Mouse (Mus musculus) central nervous system, embryonic 14 days (tissue): ENCODE results near the gene Gps2. TPM values are rescaled to one million over a fixed set of nuclear protein-coding genes. Genes with fewer than 3 reads are reported as not detected.

Source experiments
- polyA plus RNA-seq: library from polyadenylated mRNA; depleted of rRNA; stranded (reverse); fragments of >200 nt; gene quantifications from 2 replicates; pipeline ENCODE4 v1.2.3, GENCODE M21; 2012; rRNA removed

Gene Gps2
- 100 and 101 TPM in 2 replicates for polyA plus RNA-seq

GRCm38 (mm10) chr11:69913554-69914371, at the start of gene Gps2:
Gps2 (plus strand) TSS chr11:69913888.

GRCm38 (mm10) chr11:69877878-69878277, 35.8 kb upstream of the Gps2 start, which contains the start of gene Tmem95:
Tmem95 (minus strand) TSS chr11:69878018.

GRCm38 (mm10) chr11:69880853-69881603, 32.7 kb upstream of the Gps2 start, which contains the start of gene Kctd11:
Kctd11 (minus strand) TSS chr11:69881406.

GRCm38 (mm10) chr11:69895291-69895690, 18.4 kb upstream of the Gps2 start, which contains the start of gene Acap1:
Acap1 (minus strand) TSS chr11:69895539.

GRCm38 (mm10) chr11:69900471-69901405, 12.9 kb upstream of the Gps2 start, which contains the start of the genes 2810408A11Rik and Neurl4:
2810408A11Rik (minus strand) TSS chr11:69900987.
Neurl4 (plus strand) TSS chr11:69901072.

GRCm38 (mm10) chr11:69921114-69922011, 7.7 kb downstream of the Gps2 start, which contains the start of gene Eif5a:
Eif5a (minus strand) TSS chr11:69921958.

GRCm38 (mm10) chr11:69935137-69935879, 21.6 kb downstream of the Gps2 start, which contains the start of gene Ybx2:
Ybx2 (plus strand) TSS chr11:69935796.

GRCm38 (mm10) chr11:69948066-69948762, 34.5 kb downstream of the Gps2 start, which contains the start of gene Slc2a4:
Slc2a4 (minus strand) TSS chr11:69948188.

GRCm38 (mm10) chr11:69964650-69965270, 51.1 kb downstream of the Gps2 start, which contains the start of gene Cldn7:
Cldn7 (plus strand) TSS chr11:69964779.

Other genes with a start within 250 kb of the Gps2 start
- gene Cd68, start 247.7 kb upstream of the Gps2 start, polyA plus RNA-seq: 9.8 and 10.6 TPM in 2 replicates
- gene Eif4a1, start 241.5 kb upstream of the Gps2 start, polyA plus RNA-seq: 922 and 1,086 TPM in 2 replicates
- gene Senp3, start 231.8 kb upstream of the Gps2 start, polyA plus RNA-seq: 152 and 154 TPM in 2 replicates
- 0.74 and 1.5 TPM in 2 replicates for gene Tnfsf13, start 228.1 kb upstream of the Gps2 start, polyA plus RNA-seq
- 4.1 and 8.2 TPM in 2 replicates for gene Tnfsf12, start 218.0 kb upstream of the Gps2 start, polyA plus RNA-seq
- 1.3 and 2.6 TPM in 2 replicates for gene Tnfsfm13, start 217.8 kb upstream of the Gps2 start, polyA plus RNA-seq
- 59.4 and 63.8 TPM in 2 replicates for gene Polr2a, start 155.3 kb upstream of the Gps2 start, polyA plus RNA-seq
- gene Slc35g3, start 151.9 kb upstream of the Gps2 start, polyA plus RNA-seq: 0.84 and 1.1 TPM in 2 replicates
- gene Zbtb4, start 148.0 kb upstream of the Gps2 start, polyA plus RNA-seq: 9.7 and 10.8 TPM in 2 replicates
- gene Chrnb1, start 117.9 kb upstream of the Gps2 start, polyA plus RNA-seq: 2.9 and 12.3 TPM in 2 replicates
- 20.0 and 20.9 TPM in 2 replicates for gene Fgf11, start 112.0 kb upstream of the Gps2 start, polyA plus RNA-seq
- gene Tmem102, start 108.3 kb upstream of the Gps2 start, polyA plus RNA-seq: 0.17 and 0.46 TPM in 2 replicates
- gene Gm39566, start 98.6 kb upstream of the Gps2 start, polyA plus RNA-seq: not detected in 2 replicates
- not detected in 2 replicates for gene Spem2, start 95.4 kb upstream of the Gps2 start, polyA plus RNA-seq
- 1.5 and 2.1 TPM in 2 replicates for gene Spem1, start 91.7 kb upstream of the Gps2 start, polyA plus RNA-seq
- gene Nlgn2, start 76.1 kb upstream of the Gps2 start, polyA plus RNA-seq: 125 and 136 TPM in 2 replicates
- 203 and 228 TPM in 2 replicates for gene Tmem256, start 75.4 kb upstream of the Gps2 start, polyA plus RNA-seq
- 98.8 and 111 TPM in 2 replicates for gene Plscr3, start 67.5 kb upstream of the Gps2 start, polyA plus RNA-seq
- 0.05 and 0.81 TPM in 2 replicates for gene Tnk1, start 55.2 kb upstream of the Gps2 start, polyA plus RNA-seq
- gene Tmem95, start 35.9 kb upstream of the Gps2 start, polyA plus RNA-seq: not detected in 2 replicates
- 1.7 and 2.3 TPM in 2 replicates for gene Kctd11, start 32.5 kb upstream of the Gps2 start, polyA plus RNA-seq
- gene Acap1, start 18.3 kb upstream of the Gps2 start, polyA plus RNA-seq: 0.90 and 1.4 TPM in 2 replicates
- gene 2810408A11Rik, start 12.9 kb upstream of the Gps2 start, polyA plus RNA-seq: 11.9 and 13.9 TPM in 2 replicates
- 113 and 134 TPM in 2 replicates for gene Neurl4, start 12.8 kb upstream of the Gps2 start, polyA plus RNA-seq
- 830 and 831 TPM in 2 replicates for gene Eif5a, start 8.1 kb downstream of the Gps2 start, polyA plus RNA-seq
- 43.9 and 49.9 TPM in 2 replicates for gene Ybx2, start 21.9 kb downstream of the Gps2 start, polyA plus RNA-seq
- 9.7 and 10.0 TPM in 2 replicates for gene Slc2a4, start 34.3 kb downstream of the Gps2 start, polyA plus RNA-seq
- gene Cldn7, start 50.9 kb downstream of the Gps2 start, polyA plus RNA-seq: 0.27 and 3.1 TPM in 2 replicates
- gene Ctdnep1, start 67.3 kb downstream of the Gps2 start, polyA plus RNA-seq: 101 and 111 TPM in 2 replicates
- gene Elp5, start 68.6 kb downstream of the Gps2 start, polyA plus RNA-seq: 127 and 144 TPM in 2 replicates
- 521 and 610 TPM in 2 replicates for gene Gabarap, start 77.3 kb downstream of the Gps2 start, polyA plus RNA-seq
- 60.2 and 65.1 TPM in 2 replicates for gene Phf23, start 81.9 kb downstream of the Gps2 start, polyA plus RNA-seq
- gene Dvl2, start 86.7 kb downstream of the Gps2 start, polyA plus RNA-seq: 42.8 and 47.8 TPM in 2 replicates
- 45.6 and 50.3 TPM in 2 replicates for gene Acadvl, start 101.5 kb downstream of the Gps2 start, polyA plus RNA-seq
- 202 and 211 TPM in 2 replicates for gene Dlg4, start 103.1 kb downstream of the Gps2 start, polyA plus RNA-seq
- 2.0 and 2.2 TPM in 2 replicates for gene Asgr1, start 140.2 kb downstream of the Gps2 start, polyA plus RNA-seq
- gene Asgr2, start 178.8 kb downstream of the Gps2 start, polyA plus RNA-seq: 0.05 TPM in 1 of 2 replicates, not detected in the other
- 0.61 and 0.74 TPM in 2 replicates for gene Mgl2, start 216.4 kb downstream of the Gps2 start, polyA plus RNA-seq
- 1.0 and 1.2 TPM in 2 replicates for gene Clec10a, start 242.3 kb downstream of the Gps2 start, polyA plus RNA-seq